Mouse (Mus musculus): ENCODE data around the gene Sav1.

- TF ChIP-seq CTCF (IDR thresholded peaks at IDR 0.05 in 2 of 3, conservative IDR thresholded peaks at IDR 0.05 in 1 of 3; ENCODE audit: control insufficient read depth in 1 of 3, insufficient read depth in 1 of 3, low read depth in 2 of 3, low read length in 3 of 3, poor library complexity in 1 of 3, severe bottlenecking in 1 of 3), result no peak
- TF ChIP-seq EP300 (IDR thresholded peaks at IDR 0.05; ENCODE audit: low read depth in 1 of 2, low read length in 2 of 2), result no peak
- TF ChIP-seq ZMIZ1 (IDR thresholded peaks at IDR 0.05; ENCODE audit: low read depth, low read length), result no peak
- TF ChIP-seq ZC3H11A (IDR thresholded peaks at IDR 0.05; ENCODE audit: low read depth, low read length), result no peak
- TF ChIP-seq ZKSCAN1 (IDR thresholded peaks at IDR 0.05; ENCODE audit: low read depth, low read length), result no peak
- no peak for TF ChIP-seq TBP (IDR thresholded peaks at IDR 0.05; ENCODE audit: low read depth, low read length)
These were observed 18.6 kb downstream of the Sav1 start for GRCm38 (mm10) chr12:69968154-69968553.
